Mouse (Mus musculus): Measurements from ENCODE around the gene Fcer1g.
A peak's percentile ranks its signal among the peaks of the same experiment; 100 is the strongest.

Gene Fcer1g

DNA sequence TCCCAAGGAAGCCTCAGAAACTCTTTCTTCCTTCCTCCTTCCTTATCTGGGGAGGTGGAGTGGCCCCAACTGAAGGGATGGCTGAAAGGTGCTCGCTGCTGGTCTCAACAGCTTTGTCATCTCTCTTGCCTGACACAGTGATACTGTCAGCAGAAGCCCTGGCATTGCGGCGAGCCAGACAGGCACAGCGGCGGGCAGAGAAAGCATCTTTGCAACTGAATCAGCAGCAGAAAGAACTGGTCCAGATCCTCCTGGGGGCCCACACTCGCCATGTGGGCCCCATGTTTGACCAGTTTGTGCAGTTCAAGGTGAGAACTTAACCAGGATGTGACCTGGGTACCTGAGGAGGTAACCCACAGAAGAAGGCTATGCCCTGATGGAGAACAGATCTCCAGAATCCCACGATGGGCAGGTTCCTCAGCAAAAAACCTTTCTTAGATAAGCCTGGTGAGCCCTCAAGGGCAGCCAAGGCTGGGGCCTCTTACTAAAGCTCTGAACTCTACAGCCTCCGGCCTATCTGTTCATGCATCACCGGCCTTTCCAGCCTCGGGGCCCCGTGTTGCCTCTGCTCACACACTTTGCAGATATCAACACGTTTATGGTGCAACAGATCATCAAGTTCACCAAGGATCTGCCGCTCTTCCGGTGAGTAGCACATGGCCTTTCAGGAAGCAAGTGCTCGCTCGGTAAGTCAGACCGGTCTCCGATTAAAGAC is 17.8 kb downstream of the Fcer1g start:
- DNase-seq (ENCODE audit: low spot score in 2 of 2), result no peak

DNA sequence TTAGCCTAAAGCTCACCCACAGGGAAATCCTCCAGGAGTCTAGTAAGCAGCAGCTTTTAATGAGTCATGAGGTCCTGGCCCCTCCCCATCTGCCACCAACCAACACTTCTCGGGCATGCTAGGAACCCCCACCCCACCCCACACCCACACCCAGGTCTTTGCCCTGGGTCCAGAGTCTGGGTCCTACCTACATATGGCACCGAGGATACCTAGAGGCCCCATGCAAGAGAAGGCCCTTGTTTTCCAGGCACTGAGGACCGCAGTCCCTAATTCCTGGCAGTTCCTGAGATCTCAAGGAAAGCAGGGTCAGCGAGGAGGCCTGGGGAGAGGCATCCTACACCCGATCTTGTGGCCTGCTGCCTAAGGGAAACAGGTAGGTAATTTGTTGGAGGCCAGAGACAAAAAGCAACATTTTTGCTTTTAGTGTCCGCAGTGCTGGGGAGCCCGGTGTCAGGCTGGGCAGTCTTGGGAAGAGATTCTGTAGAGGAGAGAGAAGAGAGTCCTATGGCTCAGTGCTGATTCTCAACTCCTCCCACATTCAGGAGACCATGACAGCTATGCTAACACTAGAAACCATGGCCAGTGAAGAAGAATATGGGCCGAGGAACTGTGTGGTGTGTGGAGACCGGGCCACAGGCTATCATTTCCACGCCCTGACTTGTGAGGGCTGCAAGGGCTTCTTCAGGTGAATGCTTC is 20.2 kb downstream of the Fcer1g start, which contains the start of gene Nr1i3:
Gene Nr1i3, plus strand, starts transcription at position 170 of the 696 bp plus-strand sequence.
- DNase-seq (ENCODE audit: low spot score in 2 of 2), result no peak

DNA sequence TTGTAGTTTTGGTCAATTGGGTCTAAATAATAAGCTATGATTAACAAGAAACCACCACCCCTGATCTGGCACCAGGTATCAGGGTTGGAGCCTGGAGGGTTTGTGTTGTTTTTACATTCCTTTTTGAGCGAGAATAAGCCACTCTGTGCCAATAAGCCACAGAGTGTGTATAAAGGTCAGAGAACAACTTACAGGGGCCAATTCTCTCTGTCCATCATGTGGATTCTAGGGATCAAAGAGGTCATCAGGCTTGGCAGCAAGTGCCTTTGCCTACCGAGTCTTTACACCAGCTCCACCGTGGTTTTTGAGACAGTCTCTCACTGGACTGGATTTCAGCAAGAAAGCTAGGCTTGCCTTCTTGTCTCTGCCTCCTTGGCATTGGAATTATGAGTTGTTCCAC is 21.3 kb downstream of the Fcer1g start:
- no peak for DNase-seq (ENCODE audit: low spot score in 2 of 2)

DNA sequence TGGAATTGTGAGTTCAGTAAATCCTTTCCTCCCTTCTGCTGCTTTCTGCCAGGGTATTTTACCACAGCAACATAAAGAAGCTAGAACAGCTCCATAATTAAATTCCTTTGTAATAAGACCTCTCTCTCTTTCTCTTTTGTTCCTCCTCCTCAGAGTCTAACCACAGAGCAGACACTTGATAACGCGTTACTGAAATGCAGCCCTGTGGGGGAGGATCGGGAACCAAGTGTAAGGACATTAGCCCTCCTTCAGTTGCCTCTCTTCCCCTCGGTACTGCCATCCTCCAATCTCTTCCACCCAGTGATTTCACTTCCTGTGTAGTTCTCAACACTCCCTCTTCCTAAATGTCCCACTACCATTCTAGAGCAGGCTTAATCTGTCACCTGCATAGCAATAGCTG is 24.8 kb downstream of the Fcer1g start:
- DNase-seq (ENCODE audit: low spot score in 2 of 2), result no peak

DNA sequence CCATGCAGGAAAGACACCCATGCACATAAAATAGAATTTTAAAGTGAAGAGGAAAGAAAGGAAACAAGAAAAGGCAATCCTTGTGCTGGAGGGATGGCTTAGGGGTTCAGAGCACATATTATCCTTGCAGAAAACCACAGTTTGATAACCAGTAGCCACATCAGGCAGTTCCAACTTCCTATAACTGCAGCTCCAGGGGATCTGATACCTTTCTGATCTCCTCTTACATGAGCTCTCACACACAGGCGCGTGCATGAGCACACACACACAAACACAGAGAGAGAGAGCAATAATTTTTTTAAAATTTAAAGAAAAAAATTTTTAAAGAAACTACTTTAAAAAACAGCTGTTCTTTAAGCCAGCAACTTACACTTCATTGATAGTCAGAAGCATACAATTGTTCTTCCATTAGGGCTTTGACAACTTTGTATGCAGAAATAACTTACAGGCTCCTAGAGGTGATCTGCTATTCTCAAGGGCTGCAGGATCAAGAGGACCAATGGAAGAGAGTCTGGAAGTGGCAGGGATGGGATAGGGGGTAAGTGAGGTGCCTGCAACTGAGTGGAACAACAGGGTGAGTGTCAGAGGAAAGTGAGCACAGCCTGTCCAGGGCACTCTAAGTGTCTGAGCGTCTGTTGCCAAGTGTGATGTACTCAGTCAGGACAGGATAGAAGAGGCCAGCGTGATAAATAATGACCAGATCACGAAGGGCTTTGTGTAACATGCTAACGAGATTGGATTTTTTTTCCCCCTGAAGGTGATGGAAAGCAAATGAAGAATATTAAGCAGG is 28.3 kb downstream of the Fcer1g start:
- DNase-seq (ENCODE audit: low spot score in 2 of 2), result no peak

DNA sequence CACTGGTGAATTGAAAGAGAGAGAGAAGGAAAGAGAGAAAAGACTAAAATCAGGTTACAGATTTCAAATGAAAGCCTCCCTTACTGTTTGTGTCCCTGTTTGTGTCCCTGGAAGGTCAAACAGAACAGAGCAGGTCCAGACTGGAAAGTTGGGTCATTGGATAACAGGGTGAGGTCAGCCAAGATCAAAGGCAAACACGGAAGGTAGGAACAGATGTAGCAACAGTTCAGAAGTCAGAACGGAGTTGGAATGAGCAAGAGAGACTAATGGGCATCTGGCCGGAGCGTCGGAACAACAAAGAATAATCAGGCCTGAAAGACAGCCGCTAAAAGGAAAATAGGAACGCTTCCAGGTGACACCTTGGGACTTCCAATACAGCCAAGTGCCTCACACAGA is 29.9 kb downstream of the Fcer1g start:
- no peak for DNase-seq (ENCODE audit: low spot score in 2 of 2)

DNA sequence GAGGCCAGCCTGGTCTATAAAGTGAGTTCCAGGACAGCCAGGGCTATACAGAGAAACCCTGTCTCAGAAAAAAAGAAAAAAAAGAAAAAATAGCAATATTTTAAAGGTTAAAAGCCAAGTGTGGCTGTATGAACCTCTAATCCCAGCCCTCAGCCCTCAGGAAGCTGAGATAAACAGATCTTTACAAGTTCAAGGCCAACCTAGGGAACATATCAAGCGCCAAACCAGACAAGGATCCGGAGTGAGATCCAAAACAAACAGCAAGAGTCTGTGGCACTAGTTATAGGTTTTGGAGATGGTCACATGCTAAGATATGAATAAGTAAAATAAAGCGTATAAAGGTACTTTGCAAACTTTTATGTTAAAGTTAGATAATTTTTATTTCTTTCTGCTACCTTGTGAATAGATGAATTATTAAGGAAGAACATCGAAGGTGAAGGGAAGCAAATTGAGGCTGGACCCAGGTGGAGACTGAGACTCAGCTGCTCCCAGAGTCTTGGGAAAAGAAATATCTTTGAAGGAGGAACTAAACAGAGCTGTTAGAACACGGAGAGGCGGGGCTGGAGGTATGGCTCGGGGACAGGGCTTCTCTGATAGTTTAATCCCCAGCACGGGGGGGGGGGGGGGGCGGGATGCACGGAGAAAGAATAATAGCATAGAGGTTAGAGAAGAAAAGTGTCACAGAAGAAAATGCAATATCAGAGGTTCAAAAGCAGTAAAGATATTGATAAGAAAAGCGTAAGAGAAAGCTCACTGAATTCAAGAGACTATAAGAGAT is 30.5 kb downstream of the Fcer1g start:
- DNase-seq (ENCODE audit: low spot score in 2 of 2), result no peak

DNA sequence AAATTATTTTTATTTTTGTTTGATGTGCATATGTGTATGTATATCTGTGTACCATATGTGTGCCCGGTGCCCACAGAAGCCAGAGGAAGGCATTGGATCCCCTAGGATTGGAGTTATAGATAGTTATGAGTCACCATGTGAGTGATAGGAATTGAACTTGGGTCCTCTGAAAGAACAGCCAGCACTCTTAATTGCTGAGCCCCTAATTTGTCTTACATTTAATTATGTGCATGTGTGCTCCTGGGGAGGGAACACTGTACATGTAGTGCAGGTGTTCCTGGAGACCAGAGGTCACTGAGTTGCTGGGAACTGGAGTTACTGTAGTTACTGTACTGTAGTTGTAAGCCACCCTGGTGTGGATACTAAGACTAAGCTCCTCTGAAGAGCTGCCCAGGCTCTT is 33.4 kb downstream of the Fcer1g start:
- no peak for DNase-seq (ENCODE audit: low spot score in 2 of 2)

DNA sequence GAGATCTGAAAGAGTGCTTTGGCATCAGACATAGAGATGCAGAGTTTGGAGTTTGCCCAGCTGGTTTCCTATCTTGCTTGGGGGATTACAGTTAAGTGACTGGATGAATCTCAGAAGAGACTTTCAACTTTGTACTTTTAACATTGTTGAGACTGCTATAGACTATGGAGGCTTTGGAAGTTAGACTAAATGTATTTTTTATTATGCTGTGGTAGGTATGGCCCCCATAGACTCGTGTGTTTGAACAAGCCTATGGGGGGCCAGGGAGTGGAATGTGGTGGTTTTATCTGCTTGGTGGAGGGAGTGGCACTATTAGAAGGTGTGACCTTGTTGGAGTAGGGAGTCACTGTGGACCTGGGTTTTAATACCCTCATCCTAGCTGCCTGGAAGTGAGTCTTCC is 34.6 kb downstream of the Fcer1g start:
- no peak for DNase-seq (ENCODE audit: low spot score in 2 of 2)

DNA sequence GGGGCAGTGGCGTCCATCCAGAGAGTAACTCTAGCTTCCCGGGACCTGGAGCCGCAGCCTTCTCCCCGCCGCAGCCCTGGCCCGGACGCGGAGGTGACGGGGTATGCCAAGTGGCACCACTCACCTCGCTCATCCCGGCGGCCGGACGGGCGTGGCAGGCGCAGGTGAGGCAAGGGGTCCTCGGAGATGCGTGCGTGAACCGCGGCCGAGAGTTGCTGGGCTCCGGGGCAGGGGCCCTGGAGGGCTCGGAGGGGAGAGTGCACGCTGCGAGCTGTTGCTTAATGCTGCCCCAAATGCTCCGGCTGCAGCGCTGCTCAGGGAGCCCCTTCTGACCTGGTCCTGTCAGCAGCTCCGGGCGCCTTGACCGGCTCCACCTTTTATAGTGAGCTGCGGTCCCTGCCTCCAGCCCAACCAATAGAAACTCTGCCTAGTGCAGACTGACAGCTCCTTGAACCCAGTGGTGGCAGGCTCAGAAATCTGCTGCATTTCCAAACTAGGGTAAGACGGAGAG is 38.2 kb downstream of the Fcer1g start, which contains the start of gene Pcp4l1:
Gene Pcp4l1, minus strand, starts transcription at position 382 of the 511 bp plus-strand sequence.
- DNase-seq (ENCODE audit: low spot score in 2 of 2), result peak; percentile 10 to 17

DNA sequence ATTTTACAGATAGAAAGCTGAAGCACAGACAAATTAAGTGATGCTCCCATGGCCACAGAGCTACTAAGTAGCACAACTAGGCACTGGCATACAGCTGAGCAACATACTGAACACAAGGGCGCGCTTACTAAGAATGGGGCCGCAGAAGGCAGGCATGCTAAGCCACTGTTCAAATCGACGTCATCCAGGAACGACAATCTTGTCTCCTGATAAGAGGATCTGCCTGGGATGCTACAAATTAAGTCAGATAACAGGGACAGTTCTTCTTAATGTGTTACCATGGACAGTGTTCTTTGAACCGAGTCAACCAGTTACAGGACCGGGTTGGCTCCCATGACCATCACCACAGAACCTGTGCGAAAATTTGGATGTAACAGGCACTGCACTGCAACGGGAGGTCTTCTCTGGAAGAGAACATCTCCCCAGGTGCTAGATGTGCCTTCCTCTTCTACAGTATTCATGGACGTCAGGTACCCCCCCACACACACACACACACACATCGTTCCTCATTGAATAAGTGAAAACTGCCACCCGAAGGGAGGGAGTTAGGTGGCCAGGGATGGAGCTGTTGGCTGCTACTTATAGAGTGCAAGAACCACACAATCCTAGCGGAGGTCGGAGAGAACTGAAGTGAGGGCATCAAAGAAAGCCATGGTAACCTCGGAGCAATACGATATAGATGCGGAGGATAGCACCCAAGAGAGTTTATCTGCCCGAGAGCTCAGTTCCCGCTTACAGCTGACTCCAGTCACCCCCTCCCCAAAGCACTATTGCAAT is 38.9 kb downstream of the Fcer1g start:
- DNase-seq (ENCODE audit: low spot score in 2 of 2), result no peak

DNA sequence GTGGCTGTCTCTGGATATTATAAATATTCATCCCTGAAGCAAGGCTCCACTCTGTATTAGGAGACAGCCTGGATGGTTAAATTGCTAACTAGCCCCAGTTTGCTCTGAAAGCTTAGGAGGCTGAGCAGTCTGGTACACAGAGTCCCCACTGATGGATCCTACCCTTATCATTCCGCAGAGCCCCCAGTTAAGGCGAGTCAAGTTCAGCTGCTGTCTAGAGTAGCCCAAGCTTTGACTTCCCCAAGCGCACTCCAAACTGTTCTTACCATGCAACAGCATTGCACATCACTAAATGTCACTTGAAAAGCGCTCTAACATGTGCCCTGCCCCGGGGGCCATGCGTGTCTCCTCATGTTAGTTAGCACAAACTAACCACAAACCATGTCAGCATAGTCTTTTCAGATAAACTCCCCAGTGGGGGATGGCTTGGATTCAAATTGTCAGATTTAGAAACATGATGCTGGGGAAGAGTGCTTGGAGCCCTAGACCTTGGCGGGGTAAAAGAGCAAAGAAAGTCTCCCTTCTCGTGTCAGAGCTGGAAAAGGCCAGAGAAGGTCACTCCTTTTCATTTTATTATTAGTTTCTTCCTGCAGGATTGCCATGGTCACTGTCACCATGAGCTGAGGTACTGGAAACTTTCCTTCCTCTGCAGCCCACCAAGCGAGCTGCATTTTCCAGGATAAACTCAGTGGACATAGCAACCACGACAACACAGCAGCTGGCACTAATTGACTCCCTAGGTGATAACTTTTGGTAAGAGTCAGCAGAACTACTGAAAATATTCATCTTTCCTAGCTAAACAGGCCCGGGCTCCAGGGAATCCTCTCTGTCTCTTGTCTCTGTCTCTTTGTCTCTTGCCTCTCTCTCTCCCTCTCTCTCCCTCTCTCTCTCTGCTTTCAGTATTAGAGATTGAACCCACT is 40.0 kb downstream of the Fcer1g start:
- no peak for DNase-seq (ENCODE audit: low spot score in 2 of 2)

DNA sequence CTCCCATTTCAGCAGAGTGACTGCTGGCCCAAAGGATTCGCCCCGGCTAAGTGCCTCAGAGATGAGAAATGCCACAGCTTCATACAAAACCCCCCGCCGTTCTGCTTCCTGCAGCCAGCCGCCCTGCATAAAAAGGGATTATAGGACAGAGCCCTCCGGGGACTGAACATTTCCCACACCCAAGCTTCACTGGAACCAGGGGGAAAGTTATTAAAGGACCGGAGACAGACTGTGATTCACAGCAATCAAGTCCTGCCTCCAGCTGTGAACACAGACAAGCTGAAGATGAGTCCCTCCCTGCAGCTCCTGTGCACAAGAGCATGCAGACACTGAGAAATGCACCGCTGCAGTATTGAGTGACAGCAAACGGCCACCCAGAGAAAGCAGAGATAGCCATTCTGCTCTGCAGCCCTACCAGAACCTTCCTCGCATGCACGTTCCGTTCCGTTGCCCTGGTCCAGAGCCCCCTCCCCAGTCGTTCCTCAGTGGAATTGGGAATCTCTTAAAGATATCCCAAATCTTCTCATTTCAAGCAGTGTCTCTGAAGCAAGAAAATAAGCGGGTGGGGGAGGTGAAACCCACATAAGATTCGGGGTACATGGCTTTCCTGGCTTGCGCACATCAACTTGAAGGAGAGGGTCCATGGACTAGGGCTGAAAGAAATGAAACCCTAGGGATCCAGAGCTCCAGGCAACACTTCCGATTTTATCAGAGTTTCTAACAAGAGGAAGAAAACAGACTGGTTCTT is 40.9 kb downstream of the Fcer1g start:
- DNase-seq (ENCODE audit: low spot score in 2 of 2), result no peak

DNA sequence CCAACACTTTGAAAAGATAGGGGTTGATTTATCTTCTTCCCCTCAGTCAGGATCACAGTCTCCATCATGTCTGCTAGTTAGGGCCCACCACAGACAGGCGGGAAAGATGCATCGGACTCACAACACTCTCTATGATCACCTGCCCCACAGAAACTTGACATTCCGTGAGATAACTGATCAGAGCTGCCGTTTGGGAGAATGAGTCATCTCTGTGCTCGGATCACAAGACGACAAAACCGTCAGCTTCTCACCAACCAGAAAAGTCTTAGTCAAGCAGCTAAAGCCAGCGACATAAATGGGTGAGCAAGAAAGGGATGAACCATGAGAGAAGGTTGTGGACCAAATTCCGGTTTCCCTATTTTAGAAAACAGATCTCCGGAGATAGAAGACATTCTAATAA is 41.9 kb downstream of the Fcer1g start:
- DNase-seq (ENCODE audit: low spot score in 2 of 2), result no peak

DNA sequence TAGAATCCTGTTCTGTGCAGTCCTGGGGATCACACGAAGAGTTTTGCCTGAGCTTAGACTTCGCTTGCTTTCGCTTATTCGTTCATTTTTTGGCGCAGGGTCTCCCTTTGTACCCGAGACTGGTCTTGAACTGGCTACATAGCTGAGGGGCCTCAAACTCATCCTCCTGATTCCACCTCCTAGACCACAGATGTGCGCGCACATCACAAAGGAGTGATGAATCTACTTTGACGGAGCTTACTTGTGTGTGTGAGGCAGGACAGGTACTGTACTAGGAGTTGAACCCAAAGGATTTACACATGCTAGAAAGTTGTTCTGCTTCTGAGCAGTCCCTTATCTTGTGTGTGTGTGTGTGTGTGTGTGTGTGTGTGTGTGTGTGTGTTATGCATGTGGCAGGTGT is 43.3 kb downstream of the Fcer1g start:
- no peak for DNase-seq (ENCODE audit: low spot score in 2 of 2)

DNA sequence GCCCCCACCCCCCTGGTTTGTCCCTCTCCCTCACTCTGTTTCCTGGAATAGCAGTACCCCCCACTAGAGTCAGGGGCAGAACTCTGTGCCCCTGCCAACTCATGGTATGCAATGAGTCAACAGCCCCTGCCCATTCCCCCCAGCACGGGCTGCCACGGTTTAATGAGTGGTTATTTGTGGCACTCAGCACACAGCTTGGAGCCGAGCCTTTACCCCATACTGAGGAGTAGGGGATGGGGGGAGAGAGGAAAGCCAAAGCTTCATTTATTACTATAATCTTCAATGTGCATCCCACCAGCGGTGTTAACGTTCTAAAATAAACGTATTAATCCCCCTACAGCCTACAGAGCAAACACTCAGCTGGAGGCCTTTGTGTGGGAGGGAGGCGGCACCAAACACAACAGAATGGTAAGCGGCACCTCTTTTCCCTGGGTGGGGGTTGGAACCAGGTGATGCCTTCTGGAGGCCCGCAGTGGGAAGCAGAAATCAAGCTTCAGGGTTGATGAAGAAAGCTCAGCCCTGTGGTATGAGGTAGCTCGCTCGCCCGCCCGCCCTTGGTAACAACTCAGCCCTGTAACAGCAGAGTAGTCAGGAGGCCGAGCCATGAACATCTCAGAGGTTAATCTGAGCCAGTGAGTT is 44.6 kb downstream of the Fcer1g start:
- DNase-seq (ENCODE audit: low spot score in 2 of 2), result no peak

DNA sequence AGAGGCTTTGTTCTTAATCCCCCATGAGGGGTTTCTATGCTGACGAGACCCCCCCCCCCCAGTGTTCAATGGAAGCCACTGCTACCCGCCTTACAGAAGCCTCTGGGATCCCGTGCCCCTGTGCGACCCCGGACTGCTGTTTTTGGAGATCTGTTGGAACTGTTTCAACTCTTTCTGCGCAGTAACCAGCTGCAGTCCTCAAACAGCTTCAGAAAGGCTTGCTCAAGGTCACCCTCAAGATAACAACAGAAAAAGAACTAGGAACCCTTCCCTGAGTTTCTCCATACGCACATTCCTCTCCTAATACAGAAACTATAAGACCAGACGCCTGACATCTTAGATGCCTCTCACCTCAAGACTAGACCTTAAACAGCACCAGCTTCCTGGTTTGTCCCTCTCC is 45.1 kb downstream of the Fcer1g start:
- no peak for DNase-seq (ENCODE audit: low spot score in 2 of 2)
